Mouse (Mus musculus) natural killer cell, adult 2 months (primary cell): Measurements from ENCODE around the gene Vmn2r93.

ENCODE experiments used
- DNase-seq, 2 experiments: peaks; one replicate each; pipeline ENCODE4 v3.0.0; 2022; ENCODE audit warnings: low spot score in 2 of 2

The Vmn2r93 gene

GRCm38 (mm10) chr17:18297799-18298198 lies at the start of gene Vmn2r93:
TSS of gene Vmn2r93 (plus strand) at chr17:18298099.
- no peak for DNase-seq

- DNase-seq, result no peak
These were observed 20.2 kb upstream of the Vmn2r93 start, which contains the start of gene Vmn2r94 for GRCm38 (mm10) chr17:18277656-18278055. TSS of gene Vmn2r94 (minus strand) at chr17:18277756.

GRCm38 (mm10) chr17:18323031-18323430 lies 25.1 kb downstream of the Vmn2r93 start:
- DNase-seq, result no peak

- no peak for DNase-seq
These were observed 62.1 kb downstream of the Vmn2r93 start for GRCm38 (mm10) chr17:18360007-18360406.

- DNase-seq, result no peak
These were observed 62.7 kb downstream of the Vmn2r93 start for GRCm38 (mm10) chr17:18360602-18361001.
